Mouse (Mus musculus) heart, adult 11 months (tissue): ENCODE data around the gene Tmem201.

Experiments used
- DNase-seq: peaks from one replicate; pipeline ENCODE4 v3.0.0; 2022

The Tmem201 gene

DNA sequence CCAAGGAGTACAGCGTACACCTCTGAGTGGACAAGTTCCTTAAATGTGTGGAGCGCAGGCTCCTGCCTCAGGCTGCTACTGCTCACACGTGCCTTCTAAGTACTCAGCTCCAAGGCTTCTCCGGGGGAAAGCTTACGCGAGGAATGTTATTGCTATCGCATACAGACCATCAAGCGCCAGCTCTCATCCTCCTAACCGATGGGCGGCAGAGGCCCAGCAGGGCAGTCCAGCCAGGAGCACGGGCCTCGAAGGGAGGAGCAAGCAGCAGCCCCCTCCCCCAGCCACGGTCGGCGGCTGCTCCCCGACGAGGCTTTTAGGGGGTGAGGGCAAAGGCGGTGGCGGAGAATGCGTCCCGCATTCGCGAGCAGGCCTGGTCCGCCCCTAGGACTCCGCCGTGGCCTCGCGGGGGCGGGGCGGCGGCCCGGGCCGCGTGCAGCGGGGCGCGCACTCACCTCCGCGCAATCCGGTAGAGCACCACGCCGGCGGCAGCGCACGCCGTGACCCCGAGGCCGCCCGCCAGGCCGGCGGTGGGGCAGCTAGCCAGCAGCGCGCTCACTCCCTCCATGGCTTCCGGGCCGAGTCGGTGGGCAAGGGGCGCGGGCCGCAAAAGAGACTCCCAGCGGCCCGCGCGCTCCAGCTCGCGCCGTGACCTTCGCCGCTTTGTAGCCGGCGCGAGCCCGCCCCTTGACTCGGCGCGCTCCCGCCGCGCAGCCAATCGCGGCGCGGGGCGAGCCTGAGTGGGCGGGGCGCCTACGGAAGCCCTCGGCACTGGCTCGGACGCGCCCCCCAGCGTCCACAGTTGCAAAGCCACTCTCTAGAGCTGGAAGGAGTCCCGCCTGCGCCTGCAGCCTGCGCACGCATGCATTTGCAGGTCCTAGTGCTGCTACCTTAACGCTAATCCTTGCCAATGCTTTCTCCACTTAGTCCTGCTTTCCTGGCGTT lies at the start of gene Tmem201:
Gene Tmem201, minus strand, starts transcription at position 662 of the 942 bp plus-strand sequence.
- DNase-seq, result peak; percentile 99

DNA sequence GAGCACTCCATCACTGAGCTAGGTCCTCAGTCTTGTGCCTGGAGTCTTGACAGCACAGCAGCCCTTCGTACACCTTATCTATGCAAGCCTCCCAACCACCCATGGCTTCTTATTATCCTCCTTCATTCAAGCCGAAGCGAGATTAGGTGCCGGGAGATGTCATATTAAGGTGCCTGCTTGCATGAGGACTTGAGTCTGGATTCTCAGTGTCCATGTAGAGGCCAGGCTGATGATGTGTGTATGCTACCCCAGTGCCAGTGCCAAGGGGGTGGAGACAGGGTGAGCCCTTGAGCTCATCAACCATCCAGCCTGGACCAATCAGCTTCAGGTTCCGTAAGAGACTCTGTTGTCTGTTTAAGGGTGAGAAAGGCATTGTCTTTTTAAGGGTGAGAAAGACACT lies 47.1 kb upstream of the Tmem201 start:
- DNase-seq, result peak; percentile 90

DNA sequence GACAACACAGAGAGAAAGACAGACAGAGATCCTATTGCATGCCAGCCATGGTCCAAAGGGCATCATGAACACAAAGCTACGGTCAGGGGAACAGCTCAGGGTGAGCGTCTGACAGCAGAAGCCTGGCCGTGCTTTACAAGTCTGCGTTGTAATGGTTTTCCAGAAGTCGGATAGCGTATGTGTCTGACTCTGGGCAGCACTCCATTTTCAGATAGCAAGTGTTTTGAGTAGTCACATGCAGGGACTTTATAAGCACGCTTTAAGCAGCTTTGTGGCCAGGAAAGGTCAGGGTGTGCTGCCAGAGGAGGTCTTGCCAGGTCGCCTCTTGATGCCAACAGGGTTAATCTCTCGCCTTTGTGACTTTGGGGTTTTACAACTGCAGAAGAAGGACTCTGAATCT lies 46.5 kb upstream of the Tmem201 start:
- DNase-seq, result peak; percentile 97

DNA sequence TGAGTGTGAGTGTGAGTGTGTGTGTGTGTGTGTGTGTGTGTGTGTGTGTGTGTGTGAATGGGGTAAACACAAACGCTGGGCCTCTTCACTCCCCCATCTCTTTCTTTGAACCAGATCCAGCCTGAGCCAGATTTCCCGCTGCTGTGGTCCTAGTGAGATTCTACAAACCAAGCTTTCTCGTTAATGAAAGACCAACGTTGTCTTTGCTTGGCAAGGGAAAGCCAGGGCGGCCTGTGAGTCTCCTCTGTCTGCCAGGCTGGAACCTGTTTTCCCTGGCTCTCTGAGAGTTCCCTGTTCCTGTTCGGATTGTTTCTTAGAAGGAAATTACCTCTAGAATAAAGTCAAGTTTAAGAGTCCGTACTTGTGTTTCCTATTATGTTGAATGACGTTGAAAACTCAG lies 45.1 kb upstream of the Tmem201 start:
- DNase-seq, result no peak

DNA sequence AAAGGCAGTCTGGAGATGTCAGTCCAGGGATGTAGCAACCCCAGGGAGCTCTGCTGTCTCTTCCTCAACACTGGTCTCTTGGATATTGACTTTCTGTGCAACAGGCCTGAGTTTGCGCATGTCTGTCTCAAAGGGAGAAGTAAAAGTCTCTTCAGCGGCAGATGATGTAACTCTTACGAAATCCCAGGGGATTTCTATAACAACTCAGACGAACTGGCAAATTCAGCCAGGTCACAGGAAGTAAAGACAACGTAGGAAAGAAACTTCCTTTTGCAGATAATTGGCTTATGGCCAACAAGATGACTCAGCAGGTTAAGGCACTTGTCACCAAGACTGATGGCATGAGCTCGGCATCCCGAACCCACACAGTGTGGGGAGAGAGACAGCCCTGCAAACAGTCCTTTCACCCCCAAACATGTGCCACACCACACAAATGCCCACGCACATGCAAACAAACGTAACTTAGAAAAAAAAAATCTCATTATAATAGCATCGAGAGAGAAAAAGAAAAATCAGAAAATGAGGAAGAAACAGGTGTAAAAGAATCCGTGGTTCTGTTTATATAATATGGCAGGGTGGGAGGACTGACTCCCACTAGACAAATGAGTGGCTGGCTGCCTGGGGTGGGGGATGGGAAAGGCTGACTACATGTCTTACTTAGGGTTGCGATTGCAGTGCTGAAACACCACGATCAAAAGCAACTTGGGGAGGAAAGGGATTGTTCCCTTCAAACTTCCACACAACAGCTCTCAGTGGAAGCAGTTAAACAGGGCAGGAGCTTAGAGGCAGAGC lies 42.9 kb upstream of the Tmem201 start:
- DNase-seq, result peak; percentile 97

DNA sequence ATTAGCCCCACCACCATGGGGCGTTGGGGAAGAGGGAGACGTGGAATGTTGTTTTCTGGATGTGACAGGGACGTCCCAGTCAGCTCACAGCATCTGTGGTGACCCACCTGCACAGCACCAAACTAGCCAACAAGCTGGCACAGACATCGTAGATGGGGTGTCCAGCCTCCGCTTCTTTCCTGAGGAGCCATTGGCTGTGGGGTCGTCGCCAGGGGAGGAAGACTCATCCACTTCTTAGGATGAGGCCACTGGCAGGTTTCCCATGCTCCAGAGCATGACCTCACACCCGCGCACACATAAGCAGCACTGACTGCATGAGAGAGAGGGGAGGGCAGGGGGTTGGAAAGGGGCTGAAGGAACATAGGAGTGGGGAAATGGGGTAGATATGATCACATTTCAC lies 42.1 kb upstream of the Tmem201 start:
- peak; percentile 90 for DNase-seq

DNA sequence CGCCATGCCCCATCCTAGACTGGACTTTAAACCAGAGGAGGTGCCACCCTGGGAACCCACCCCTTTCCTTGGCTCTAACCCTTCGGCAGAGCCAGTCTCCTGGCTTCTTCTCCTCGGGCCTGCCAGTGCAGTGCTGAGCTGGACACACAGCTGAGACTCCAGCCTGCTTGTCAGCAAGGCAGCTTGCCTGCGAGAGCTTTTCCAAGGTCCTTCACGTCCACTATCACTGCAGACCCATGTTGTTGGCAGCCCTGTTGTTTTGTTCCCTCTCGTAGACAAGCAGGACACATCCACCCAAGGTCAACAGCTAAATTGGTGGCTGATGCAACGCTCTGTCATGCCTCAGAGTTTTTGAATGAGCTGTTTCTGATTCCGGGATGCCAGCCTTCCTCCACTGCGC lies 39.3 kb upstream of the Tmem201 start:
- peak; percentile 97 for DNase-seq

DNA sequence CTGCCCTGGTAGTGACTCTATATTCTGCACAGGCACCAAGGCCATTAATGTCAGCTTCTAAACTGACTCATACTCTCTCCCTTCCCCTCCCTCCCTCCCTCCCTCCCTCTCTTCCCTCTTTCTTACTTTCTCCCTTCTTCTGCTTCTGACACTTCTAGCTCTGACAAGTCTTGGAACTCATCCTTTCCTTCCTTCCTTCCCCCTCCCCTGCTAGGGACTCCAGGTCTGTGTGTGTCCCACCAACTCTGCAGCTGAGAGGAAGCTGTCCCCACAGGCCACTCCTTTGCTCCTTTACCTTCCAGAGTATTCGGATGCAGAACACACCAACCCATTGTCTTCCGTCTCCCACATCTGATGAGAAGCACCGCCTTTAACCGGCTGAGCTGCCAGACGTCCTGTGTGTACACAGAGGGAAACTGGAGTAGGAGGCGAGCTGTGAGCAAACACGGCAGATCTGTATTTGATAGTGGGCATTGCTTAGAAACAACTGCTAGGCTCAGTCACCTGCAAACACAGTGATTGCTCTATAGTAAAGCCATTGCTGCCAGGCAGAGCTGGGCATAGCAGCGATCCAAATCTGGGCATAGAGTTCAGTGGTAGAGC lies 38.0 kb upstream of the Tmem201 start:
- no peak for DNase-seq

DNA sequence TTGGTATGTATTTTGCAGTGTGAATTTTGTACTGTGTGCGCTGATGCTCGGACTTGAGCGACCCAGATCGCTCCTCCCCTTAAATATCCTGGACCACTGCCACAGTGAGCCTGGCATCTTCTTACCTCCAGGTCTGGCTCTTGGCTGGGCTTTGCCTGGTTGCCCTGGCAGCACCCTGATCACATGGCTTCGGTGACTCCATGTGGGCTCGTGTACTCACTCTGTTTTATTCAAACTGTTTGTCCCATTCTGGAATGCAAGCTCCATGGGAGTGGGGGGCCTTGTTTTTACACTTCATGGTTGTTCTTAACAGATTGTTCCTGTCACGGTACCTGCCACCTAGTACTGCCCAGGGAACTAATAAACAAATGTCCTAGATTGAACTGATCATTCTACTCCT lies 37.5 kb upstream of the Tmem201 start:
- peak; percentile 97 for DNase-seq

DNA sequence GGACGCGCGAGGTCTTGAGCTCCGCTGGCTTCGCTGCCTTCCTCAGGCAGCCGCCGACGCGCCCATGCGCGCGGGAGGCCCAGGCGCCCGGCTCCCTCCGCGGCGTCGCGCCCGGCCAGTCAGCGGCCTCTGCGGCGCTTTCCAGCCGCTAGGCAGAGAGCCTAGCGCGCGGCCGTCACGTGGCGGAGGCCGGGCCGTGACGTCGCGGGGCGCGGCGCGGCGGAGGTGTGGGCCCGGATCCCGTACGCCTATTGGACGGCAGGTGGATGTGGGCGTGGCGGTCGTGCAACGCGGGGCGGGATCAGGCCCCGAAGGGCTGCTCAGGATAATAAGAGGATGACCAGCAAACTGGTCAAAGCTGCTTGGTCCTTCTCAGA lies 36.2 kb upstream of the Tmem201 start, which contains the start of gene Slc25a33:
Gene Slc25a33, minus strand, starts transcription at position 184 of the 377 bp plus-strand sequence.
- DNase-seq, result peak; percentile 100

DNA sequence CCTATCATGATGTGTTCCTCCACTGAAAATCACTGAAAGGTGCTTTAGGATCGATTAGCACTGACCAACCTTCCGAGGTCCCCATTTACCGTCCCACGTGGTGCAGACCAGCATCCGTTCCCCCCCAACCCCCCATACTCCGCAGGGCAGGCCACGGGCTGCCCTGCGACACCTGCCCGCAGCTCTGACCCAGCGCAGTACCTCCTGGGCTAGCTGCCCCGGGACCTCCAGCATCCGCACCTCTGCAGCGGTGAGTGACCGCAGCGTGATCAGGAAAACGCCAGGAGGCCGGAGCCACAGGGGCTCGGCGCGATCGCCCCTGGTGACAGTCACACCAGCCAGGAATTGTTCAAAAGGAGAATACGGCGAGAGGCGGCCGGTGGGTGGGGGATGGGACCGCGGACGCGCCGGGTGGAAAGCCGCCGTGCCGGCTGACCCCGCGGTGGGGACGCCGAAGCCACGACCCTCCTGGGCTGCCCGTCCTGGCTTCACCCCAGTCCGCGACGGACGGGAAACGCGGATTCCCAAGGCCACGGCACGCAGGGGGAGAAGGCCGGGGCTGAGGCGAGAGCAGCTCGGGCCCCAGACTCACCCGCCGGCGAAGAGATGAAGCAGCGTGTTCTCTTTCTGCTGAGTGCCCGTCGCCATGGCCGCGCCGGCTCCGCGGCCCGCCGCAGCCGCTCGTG lies 35.7 kb upstream of the Tmem201 start:
- no peak for DNase-seq

DNA sequence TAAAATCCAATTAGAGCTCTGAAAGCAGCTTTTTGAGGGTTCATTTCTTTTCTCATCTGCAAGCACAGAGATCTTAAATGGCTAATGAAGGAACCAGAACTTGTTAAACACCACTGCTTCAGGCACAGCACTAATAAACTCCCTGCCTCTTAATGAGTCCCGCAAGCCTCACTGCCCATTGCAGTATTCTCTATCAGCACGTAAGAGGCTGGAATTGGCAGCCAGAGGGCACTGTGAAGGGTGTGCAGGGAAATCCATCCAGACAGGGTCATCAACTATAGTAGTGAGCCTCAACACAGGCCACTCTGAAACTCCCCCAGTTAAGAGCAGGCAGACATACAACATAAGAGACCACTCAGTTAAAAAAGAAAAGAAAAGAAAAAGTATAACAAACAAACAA lies 34.5 kb upstream of the Tmem201 start:
- peak; percentile 96 for DNase-seq

DNA sequence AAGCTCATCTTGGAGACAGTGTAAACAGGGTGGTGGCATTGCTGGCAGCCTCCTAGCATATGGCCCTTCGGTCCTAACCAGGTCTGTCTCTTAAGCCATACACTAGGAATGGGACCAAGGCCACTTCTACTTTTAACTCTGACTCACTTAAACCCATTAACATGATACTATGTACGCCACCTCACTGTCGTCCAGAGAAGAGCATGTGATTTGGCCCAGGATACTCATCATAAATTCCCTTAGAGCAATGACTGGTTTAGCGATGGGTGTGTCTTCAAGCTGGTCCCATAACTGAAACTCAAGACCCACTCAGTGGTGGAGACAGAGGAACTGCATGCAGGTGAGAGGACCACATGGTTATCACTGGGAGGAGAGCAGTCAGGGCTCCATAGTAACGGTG lies 27.4 kb upstream of the Tmem201 start:
- no peak for DNase-seq

DNA sequence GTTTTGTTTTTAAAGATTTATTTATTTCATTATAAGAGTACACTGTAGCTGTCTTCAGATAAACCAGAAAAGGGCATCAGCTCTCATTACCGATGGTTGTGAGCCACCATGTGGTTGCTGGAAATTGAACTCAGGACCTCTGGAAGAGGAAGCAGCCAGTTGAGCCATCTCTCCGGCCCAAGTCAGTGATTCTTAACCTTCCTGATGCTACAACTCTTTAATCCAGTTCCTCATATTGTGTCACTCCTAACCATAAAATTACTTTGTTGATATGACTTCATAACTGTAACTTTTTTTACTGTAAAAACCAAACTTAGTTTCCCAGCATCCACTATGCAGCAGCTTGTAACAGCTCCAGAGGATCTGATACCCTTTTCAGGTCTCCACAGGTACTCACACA lies 25.5 kb upstream of the Tmem201 start:
- no peak for DNase-seq

DNA sequence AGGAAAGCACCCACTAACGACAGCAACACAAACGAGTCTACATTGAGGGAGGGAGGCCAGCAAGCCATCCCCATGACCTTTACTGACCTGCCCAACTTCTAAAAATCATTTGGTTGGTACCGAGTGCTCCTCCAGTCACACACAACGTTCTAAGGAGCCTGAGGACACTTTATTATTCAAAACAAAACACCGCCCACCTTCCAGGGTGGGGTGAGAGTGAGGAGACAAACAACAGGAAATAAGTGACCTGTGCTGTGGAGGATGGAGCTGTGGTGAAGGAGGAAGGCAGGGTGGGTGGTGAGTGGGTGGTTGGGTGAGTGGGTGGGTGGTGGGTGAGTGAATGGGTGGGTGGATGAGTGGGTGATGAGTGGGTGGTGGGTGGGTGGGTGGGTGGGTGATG lies 21.7 kb upstream of the Tmem201 start:
- DNase-seq, result no peak

DNA sequence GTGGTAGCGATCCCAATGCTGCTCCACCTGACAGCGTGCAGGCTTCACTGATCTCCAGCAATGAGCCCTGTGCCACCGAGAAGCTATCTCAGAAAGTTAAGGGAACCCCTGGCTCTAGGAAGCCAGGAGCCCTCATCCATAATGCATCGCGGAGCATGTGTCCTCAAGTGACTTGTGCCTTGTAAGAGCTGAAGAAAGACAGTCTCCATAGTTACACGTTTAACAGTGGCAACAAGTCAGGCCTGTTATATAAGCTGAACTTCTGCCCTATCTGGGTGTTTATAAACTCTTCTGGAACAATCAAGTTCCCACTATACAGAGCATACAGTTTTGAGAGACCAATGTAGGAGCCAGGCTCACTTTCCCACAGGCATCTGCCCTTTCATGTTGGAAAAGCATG lies 20.6 kb upstream of the Tmem201 start:
- peak; percentile 98 for DNase-seq

DNA sequence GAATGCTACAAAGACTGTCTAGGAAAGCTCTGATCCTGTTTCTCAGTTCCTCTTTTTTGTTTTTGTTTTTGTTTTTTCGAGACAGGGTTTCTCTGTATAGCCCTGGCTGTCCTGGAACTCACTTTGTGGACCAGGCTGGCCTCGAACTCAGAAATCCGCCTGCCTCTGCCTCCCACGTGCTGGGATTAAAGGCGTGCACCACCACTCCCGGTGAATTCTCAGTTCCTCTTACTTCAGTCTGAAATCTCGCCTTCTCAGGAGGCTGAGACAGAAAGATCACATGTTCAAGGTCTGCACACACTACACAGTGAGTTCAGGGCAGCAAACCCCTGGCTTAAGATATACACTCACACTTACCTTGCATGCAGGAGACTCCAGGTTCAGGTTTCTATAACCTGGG lies 18.7 kb upstream of the Tmem201 start:
- DNase-seq, result peak; percentile 41

DNA sequence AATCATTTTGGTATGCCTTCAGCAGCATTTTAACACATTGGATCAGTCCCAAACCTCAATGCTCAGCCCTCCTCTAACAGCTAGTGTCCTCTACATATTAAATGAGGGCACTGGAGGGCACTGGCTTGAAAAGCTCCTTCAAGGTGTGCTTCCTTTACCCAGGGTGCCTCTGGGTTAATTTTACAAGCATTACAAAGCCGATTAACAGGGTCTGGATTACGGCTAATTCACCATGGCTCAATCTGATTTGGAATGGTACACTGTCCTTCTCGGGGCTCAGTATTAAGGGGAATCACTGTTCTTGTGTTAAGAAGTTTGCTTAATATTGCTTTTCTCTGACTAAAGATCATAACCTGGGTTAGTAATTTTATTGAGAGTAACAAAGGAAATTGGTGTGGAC lies 15.0 kb upstream of the Tmem201 start:
- DNase-seq, result no peak

DNA sequence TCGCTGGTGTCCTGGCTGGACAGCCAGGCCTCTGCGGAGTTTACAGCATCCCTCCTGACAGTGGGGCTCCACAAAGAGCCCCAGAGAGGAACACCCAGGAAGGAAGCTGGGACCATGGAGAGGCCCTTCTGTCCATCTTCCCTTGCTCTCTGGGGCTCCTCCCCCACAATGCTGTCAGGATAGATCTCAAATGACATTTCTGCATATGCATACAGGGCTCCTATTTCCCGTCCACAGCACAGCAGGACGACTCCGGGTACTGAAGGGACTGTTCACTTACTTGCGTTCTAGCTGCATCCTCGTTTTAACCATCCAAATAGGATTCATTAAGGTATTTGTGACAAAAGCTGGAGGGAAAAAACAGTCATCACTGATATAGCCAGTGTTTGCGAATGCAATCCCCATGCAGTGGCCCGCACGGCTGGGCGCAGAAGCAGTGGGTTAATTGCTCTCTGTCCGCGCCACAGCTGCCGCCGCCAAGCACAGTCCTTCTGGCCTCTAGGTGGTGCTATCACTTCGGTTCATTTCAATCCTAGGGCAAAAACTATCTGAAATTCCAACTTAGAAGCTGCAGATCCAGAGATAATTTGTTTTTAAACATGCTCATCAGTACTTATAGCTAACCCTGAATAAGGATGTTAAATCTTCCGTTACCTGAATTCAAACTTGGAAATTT lies 14.4 kb upstream of the Tmem201 start:
- DNase-seq, result no peak

DNA sequence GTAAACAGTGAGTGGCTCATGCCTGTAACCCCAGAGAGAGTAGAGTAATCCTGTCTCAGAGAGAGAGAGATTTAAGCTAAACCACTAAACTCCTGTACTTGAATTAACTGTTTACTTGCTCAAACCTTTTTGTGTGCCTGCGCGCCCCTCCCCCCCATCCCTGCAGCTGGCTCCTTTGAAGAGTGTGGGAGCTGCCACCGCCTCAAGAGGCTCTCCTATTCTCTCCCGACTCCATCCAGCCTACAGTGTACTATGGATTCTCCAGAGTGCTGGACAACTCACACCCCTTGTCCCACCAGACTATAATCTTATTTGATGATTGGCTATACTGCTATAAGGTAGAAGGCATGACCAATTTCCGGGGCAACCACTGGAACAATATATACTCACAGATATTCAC lies 12.8 kb upstream of the Tmem201 start:
- DNase-seq, result peak; percentile 85

DNA sequence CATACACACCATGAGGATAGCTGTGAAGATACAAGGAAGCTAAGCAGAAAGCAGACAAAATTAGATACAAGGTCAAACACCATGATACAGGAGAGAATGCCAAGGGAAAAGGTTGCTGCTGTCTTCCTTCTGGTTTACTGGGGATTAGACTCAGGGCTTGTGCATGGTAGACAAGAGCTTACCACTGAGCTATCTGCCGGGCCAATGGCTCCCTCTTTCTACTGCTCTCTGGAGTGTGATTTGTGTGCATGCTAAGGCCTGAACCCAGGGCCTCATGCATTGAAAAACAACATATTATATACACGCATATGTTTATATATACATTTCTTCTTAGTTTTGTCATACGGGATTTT lies 11.8 kb upstream of the Tmem201 start:
- DNase-seq, result peak; percentile 68

DNA sequence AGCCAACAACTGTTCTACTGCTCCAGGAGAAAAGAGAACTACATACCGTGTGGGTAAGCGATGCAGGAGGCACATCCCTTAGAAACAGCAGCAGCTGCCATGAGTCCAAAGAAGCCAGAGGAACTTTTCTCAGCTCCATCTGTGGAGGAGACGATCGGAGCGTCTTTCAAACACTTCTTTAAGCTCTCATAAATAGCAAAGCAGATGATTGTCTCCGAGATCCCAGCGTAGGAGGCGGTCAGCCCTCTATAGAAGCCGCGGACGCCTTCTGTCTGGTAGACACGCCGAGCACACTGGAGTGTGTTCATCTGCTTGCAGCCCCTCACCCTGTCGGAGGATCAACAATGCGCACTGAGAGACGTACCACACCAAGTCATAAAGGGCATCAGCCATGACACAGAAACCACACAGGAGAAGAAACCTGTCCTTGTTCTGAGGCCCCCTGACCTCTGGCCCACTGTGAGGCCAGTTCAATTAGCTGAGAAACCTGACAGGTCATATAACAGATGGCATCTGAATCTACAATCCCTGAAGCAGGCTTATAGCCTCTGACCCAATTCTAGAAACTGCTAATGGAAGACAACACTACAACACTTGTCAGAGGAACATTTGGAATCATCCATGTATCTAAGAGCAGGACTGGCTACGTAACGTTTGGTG lies 11.3 kb upstream of the Tmem201 start:
- DNase-seq, result peak; percentile 84
